Comparison of ENCODE assay signal across 26 mouse cellular contexts in genomic region chr10:76210806-76211205, GRCm38 (mm10). TPM values are rescaled to one million over a fixed set of nuclear protein-coding genes. Genes with fewer than 3 reads are reported as not detected.
"Had no signal": no experiment of that assay in that cellular context is flagged by ENCODE, and none has a peak within 500 bp of the region (broad histone marks: within the 10 kb centered on the region; RNA-seq: fewer than 3 reads in every experiment).

No protein-coding gene starts in this region.

- H3K9me3 ChIP-seq: limb, embryonic 15.5 days had no signal

- DNase-seq: gastrocnemius, adult 2 months; gastrocnemius, postnatal 10 days; gastrocnemius, postnatal 25 days; heart, postnatal 14 days; heart, postnatal 4 days; kidney, adult 18-20 months; kidney, adult 8-10 months; kidney, postnatal 10 days; kidney, postnatal 25 days; kidney, postnatal 4 days; left cerebral cortex, postnatal 4 days had no signal

- H3K27me3 ChIP-seq: heart, embryonic 13.5 days; heart, embryonic 15.5 days; hindbrain, embryonic 12.5 days; limb, embryonic 13.5 days; limb, embryonic 15.5 days had no signal

- H3K4me3 ChIP-seq: gastrocnemius, adult 2 months; heart, adult 2 months; heart, embryonic 13.5 days; heart, embryonic 15.5 days; hindbrain, embryonic 10.5 days; hindbrain, embryonic 12.5 days; layer of hippocampus, adult 2 months; limb, embryonic 13.5 days; limb, embryonic 15.5 days had no signal

- H3K27ac ChIP-seq: gastrocnemius, adult 2 months; heart, adult 2 months; heart, embryonic 13.5 days; heart, embryonic 15.5 days; hindbrain, embryonic 10.5 days; hindbrain, embryonic 12.5 days; hindbrain, embryonic 14.5 days; layer of hippocampus, adult 2 months; limb, embryonic 13.5 days; limb, embryonic 15.5 days had no signal

- H3K4me2 ChIP-seq: heart, embryonic 13.5 days; heart, embryonic 15.5 days; hindbrain, embryonic 12.5 days; hindbrain, embryonic 14.5 days; limb, embryonic 13.5 days; limb, embryonic 15.5 days had no signal

- H3K4me1 ChIP-seq: heart, embryonic 13.5 days; heart, embryonic 15.5 days; hindbrain, embryonic 10.5 days; hindbrain, embryonic 12.5 days; limb, embryonic 13.5 days; limb, embryonic 15.5 days had no signal

- ATAC-seq: forebrain, embryonic 16.5 days; hindbrain, embryonic 16.5 days; inflammation-experienced regulatory T-cells, adult 6 months; intestine, postnatal 0 days had no signal

- H3K9ac ChIP-seq: heart, embryonic 13.5 days; heart, embryonic 15.5 days; hindbrain, embryonic 12.5 days; hindbrain, embryonic 14.5 days; limb, embryonic 13.5 days; limb, embryonic 15.5 days had no signal

RNA-seq across cellular contexts. Expression of gene S100b, which starts 42.8 kb away (rescaled TPM):
- total RNA-seq: granulocyte monocyte progenitor cell, adult 5-6 weeks had no signal
- polyA plus RNA-seq: hindbrain, embryonic 10.5 days; inflammation-experienced regulatory T-cells, adult 6 months; liver, adult 2 months had no signal
